Mouse (Mus musculus): ENCODE results near the gene Glb1l.
A peak's percentile ranks its signal among the peaks of the same experiment; 100 is the strongest.

Gene Glb1l

DNA sequence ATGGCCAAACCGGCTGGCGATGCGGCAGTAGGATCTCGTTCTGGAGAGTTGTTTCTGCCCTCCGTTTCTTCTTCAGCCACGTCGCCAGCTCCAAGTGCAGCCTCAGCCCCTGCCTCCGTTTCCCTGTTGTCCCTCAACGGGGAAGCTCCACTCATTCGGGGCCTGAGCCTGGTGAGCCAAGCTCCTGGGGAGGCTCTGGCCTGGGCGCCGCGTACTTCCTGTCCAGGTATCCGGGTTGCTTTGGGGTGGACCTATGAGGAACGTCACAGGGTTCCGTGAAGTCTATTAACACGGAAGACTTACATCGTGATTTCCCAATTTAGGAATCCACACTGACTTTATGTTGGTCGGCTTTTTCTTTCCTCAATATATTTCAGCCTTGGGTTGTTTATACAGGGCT lies 18.2 kb downstream of the Glb1l start:
- peak; percentile 34 for DNase-seq (ENCODE audit: low spot score)

DNA sequence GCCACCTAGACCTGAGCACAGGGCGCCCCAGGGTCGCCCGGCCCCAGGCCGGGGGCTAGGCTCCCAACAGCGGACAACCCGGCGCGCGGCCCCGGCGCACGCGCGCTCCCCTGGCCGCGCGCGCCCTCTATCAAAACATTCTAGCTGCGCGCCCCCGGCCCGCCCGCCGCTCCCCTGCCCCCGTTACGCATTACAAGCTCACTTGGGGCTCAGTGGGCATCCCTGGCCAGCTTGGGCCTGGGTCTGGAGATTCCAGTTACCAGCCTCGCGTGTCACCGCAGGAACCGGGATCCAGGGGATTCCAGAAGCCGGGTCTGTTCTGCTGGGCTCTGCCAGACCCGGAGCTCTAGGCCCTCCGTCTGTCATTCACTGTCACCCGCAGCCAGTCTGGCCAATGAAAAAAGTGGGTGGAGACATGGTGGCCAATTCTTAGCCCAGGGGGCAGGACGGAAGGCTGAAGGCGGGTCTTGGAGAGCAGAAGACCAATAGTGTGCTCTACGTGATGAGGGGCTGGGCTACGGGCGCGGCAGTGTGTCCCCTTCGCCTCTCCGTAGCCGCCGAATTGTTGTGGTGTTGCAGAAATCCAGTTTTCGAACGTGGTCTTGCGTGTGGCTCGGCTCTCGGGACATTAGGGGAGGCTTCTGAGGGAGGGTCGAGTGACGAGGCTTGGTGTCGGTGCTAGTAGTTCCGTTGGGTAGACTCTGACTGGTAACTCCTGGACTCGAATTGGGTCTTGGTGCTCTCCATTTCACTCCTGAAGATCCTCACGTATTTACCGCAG lies 18.8 kb downstream of the Glb1l start, which contains the start of the genes Ankzf1 and Atg9a:
Gene Ankzf1 (plus strand): TSS at position 530 of the 781 bp plus-strand sequence.
Gene Atg9a (minus strand): TSS at position 575 of the 781 bp plus-strand sequence.
- peak; percentile 93 for DNase-seq (ENCODE audit: low spot score)

DNA sequence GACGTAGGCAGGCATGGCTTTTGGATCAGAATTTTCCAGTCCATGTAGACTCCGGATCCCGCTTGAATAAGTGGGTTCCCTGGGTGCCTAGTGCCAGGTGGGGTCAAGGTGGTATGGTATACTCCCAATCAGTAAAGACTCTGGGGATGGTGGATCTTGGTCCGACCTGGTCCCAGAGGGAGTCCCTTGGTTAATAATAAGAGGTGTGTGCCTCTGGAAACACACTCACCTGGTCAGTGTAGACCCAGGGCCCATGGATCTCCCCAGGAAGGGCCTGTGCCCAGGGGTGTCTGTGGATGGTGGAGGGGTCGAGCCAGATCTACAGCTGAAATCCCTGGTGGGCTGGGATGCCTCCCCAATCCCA lies 19.4 kb downstream of the Glb1l start:
- DNase-seq (ENCODE audit: low spot score) = no peak

DNA sequence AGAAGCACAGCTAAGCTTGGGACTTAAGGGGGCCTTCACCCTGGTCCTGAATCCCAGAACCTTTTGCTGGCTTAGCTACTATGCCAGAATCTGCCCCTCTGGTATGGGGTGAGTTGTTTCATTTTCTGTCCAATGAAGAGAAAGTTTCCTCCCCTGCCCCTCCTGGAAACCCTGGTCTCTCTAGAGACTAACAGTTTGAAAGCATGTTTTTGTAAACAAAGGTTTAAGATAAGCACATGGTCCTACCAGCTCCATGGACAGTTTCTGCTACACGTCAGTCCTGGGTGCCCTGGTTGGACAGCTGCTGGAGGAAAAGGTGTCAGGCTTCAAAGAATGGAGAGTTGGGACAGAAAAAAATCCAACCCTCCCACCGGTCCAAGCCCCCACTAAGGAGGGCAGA lies 20.0 kb downstream of the Glb1l start:
- DNase-seq (ENCODE audit: low spot score) = no peak

DNA sequence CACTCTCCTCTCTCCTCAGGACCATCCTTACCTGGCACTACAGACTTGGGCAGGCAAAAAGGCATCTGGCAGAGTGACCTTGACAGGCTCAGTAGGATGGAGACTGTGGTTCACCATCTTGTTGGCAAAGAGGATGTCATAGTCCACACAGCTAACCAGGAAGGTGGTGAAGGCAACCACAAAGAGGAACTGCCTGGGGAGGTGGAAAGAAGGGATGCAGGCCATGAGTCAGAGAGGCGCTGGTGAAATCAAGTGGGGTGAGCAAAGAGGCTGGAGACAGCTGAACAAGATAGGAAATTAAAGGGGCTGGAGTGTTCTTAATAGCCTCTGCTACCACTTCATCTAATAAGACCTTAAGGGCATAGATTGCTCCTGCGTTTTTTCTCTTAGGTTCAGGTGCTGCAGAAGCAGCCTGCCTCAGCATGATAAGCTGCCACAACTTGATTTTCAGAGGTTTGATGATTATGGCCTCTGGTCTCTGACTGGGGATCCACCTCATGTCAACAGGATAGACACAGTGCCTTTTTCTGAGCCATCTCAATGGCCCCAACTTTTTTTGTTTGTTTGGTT lies 22.6 kb downstream of the Glb1l start:
- no peak for DNase-seq (ENCODE audit: low spot score)

DNA sequence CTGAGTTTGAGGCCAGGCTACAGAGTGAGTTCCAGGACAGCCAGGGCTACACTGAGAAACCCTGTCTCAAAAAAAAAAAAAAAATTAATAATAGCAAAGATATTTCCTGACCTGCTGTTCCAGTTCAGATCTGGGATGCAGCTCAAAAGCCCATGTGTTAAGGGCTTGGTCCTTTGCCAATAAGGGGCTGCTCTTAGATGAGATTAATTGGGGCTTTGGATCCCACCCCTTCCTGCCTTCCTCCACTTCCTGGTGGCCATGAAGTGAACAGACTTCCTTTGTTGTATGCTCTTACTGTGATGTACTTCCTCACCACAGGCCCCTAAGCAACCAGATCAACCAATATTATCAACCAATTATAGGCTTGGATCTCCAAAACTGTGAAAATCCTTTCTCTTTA lies 23.5 kb downstream of the Glb1l start:
- no peak for DNase-seq (ENCODE audit: low spot score)

DNA sequence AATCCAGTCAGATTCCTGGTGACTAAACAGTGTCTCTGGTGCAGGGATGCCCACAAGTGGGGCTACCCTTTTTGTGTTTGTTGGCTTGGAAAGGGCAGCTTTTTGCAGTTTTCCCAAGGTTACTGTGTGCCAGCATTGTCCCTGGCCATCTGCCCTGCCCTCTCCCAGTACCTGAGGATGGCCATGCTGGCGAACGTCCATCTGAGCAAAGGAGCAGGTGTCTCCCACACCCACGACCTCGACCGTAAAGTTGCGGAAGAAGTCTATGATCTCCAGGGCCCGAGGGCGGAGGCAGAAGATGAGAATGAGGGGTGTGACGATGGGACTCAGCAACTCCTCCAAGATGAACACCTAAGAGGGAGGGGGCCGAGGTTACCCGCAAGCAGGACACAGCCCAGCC lies 25.1 kb downstream of the Glb1l start:
- DNase-seq (ENCODE audit: low spot score) = no peak

DNA sequence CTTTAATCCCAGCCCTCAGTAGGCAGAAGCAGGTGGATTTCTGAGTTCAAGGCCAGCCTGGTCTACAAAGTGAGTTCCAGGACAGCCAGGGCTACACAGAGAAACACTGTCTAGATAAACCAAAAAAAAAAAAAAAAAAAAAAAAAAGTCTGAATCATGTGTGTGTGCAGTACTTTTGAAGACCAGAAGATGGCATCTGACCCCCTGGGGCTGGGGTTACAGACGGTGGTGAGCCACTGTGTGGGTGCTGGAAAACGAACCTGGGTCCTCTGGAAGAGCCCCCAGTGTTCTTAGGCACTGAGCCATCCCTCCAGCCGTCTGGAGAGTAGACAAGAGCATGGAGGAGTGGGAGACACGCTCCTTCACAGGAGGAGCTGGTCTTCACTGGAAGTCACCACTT lies 28.5 kb downstream of the Glb1l start:
- no peak for DNase-seq (ENCODE audit: low spot score)

DNA sequence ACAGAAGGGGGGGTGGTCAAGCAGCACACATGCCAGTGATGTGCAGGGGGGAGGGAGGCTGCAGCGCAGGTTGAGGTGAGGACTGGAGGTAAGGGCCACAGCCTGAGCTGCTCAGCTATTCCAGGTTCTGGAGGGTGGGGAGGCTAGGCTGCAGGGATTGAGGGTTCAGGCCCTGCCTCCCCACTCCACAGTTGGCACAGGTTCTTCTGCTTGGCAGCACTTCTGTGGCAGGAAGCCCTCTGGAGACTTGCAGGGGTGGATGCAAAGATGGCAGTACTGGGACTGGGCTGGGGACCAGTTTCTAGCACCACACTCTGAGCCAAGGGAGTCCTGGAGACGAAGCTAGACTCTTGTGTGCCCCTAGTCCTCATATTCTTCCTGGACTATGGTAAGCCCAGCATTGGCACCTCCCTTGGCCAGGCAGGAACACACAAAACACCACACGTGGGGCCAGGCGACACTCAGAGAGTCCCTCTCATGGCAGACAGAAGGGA lies 29.2 kb downstream of the Glb1l start:
- DNase-seq (ENCODE audit: low spot score) = no peak

DNA sequence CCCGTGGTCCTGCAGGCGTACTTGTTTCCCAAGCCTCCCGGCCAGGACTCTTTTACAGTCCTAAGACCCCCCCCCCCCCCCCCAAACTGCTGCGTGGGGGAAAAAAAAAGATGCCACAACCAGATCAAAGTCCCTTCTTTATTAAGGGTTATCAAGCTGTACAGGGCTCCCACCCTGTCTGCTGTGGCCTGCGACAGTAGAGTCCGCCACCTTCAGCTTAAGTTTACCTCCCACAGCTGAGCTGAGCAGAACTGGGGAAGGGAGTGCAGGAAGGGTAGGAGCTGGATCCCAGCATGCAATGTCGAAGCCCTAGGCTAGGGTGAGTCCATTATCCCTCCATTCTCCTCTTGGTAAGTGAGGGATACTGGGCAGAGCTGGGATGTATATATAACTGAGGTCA lies 29.9 kb downstream of the Glb1l start:
- no peak for DNase-seq (ENCODE audit: low spot score)

DNA sequence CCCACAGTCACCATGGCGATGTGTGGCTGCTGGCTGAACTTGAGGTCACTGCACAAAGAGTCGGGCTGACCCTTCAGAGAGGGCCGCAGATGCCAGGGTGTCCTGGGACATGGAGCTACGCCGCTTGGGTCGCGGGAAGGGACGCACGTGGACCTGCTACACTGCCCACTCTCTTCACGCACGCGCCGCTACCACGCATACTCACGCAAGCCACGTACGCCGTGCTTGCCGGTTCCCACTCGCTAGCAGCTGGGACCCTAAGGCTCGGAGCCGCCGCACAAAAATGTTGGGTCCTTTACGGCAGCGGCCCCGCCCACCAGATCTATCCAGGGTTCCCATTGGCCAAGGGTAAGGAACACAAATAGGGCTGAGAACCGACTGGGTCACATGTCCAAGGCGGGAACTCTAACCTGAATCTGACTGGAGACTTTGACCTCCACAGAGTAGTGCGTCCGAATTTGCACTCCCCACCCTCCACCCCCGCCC lies 30.5 kb downstream of the Glb1l start, which contains the start of gene Abcb6:
Gene Abcb6 (minus strand): TSS at position 288 of the 486 bp plus-strand sequence.
- DNase-seq (ENCODE audit: low spot score) = peak; percentile 82

DNA sequence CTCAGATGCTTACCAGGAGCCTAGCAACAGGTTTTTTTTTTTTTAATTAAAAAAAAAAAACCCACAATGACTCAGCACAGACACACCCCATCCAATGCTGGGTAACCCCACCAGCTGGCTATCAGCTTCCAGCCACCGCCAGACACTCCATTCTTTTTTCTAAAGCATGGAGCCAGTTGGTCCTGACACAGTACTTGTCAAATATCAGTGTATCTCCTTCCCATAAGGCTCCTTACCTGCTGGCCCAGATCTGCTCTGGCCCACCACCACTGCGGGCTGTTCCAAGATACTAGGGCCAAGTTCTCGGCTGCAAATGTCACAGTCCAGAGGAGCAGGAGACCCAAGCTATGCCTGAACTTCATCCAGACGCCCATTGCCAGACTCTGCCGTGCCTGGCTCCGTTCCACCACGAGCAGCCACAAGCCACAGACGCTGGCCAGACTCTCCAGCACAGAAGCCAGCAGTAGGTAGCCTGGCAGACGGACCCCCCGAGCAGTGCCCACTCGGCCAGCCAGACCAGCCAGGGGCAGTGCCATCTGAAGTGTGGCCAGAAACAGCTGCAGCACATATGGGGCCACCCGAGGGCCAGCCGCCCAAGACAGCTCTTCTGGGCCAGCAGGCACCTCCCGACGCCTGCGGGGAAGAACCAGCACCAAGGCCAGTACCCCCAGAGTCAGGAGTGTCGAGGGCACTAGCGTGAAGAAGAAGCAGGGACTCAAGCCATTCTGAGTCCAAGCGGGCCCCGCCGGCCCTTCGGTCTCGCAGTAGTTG lies 31.1 kb downstream of the Glb1l start:
- peak; percentile 65 for DNase-seq (ENCODE audit: low spot score)

DNA sequence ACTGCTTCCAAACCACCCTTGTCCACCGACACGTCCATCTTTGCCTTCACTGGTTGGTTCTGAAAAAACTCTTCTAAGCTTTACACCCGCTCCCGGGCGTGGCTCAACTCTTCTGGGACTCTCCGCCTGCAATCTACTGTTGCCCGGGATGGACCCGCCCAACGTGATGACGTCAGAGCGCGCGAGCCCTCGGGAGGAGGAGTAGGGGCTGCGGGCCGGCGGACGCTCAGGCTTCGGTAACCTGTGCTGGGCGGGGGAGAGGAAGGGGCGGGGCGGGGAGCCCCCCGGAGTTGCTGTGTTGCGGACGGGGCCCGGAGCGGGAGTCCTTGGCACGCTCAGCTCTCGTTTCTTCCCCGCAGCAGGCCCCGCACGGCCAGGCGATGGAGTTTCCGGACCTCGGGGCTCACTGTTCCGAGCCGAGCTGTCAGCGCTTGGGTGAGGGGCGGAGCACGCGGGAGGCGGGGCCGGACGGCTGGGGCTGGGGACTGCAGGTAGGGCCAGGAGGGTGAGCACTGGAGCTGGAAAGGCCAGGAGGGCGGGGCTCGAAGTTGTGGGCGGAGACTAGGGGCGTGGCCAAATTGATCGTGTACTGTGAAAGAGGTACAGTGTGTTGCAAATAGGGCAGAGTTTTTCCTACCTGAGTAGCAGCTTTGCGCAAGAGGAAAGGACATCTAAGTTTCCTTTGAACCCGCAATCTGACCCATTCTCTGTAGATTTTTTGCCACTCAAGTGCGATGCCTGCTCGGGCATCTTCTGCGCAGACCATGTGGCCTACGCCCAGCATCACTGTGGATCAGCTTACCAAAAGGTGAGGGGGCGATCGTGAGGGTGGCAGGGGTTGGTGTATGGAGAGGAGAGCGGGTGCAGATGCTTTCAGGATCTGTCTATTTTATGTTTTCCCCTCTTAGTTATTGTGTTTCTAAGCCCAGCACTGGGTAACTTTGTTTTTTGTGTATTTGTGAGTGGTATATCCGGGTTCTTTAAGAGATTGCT lies 41.8 kb downstream of the Glb1l start, which contains the start of gene Zfand2b:
Gene Zfand2b (plus strand): TSS at position 175 of the 993 bp plus-strand sequence.
- DNase-seq (ENCODE audit: low spot score) = peak; percentile 97

DNA sequence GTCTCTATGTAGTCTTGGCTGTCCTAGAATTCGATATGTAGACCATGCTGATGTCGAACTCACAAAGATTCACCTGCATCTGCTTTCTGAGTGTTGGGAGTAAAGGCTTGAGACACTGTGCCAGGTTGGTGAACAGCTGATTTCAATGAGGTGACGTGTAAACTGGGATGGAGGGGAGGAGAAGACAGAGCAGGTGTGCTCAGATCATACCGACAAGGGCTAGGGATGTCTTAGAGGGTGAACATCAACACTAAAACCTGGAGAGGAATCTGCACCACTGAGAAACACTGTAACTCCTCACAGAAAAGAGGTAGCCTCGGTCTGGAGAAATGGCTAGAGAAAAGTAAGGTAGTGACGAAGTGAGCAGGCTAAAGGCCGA lies 42.5 kb downstream of the Glb1l start:
- no peak for DNase-seq (ENCODE audit: low spot score)

DNA sequence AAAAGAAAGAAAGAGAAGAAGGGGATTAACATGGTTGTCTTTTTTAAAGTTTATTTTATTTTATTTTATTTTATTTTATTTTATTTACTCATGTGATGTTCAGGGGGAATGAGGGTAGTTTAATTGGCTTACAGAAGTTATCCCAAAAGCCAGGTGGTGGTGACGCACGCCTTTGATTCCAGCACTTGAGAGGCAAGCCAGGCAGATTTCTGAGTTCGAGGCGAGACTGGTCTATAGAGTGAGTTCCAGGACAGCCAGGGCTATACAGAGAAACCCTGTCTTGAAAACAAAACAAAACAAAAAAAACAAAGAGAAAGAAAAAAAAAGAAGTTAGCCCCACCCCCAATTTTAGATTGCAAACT lies 50.4 kb downstream of the Glb1l start:
- DNase-seq (ENCODE audit: low spot score) = no peak

DNA sequence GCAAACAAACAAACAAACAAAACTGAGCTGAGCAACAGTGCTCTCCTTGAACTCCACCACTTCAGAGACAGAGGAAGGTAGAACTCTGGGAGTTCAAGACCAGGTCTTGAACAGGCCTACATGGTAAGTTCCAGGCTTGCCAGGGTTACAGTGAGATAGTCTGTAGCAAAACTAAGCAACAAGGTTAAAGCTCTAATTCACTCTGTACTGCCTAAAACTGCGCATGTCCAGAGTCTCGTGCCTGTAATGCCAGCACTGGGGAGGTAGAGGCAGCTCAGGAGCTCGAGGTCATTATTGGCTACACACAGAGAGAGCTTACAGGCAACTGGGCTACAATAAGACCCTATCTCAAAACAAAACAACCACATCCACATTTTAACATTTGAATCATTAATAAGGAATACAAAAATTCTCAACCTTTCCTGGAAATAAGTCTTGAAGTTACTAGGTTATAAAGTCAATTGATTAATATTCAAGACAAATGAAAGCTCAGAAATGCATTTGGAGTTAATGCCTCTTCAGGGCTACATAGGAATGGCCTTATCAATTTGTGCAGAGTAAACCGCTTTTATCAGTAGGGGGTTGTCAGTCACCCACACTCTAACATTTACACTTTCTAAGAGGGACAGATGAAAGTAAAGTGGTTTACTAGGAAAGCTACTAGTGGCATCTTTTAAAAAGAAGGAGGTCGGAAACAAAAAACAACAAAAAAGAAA lies 50.9 kb downstream of the Glb1l start:
- no peak for DNase-seq (ENCODE audit: low spot score)

DNA sequence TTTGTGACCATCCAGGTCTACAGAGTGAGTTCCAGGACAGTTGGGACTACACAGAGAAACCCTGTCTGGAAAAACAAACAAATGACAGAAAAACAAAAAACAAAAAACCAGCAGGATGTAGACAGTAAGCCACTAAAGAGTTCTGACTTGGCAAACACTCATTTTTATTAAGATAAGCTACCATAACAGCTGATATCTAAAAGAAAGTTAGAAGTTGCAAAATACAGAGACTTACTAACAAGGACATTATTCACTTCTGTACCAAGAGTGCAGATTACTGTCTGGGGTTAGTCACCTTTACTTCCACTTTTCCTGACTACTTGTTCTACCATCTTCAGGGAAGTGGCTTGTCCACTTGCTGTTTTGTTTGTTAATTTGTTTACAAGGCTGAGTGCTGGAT lies 51.6 kb downstream of the Glb1l start:
- DNase-seq (ENCODE audit: low spot score) = no peak

DNA sequence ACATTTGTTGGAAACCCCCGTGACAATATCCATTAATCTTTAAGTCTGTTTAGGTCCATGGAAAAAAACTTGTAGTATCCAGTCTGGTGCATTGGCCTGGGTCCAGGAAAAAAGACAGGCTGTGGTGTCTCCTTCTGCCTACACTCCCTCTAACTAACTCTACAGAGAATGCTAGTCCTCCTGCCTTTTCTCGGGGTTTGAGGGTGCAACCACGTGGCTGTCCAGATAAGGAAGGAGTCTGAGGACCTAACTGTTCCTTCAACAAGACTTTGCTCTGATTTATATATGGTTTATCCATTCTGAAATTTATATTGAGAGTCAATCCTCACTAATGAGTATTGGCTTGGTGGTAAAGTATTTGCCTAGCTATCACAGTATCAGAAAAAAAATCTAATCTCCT lies 54.8 kb downstream of the Glb1l start:
- no peak for DNase-seq (ENCODE audit: low spot score)

DNA sequence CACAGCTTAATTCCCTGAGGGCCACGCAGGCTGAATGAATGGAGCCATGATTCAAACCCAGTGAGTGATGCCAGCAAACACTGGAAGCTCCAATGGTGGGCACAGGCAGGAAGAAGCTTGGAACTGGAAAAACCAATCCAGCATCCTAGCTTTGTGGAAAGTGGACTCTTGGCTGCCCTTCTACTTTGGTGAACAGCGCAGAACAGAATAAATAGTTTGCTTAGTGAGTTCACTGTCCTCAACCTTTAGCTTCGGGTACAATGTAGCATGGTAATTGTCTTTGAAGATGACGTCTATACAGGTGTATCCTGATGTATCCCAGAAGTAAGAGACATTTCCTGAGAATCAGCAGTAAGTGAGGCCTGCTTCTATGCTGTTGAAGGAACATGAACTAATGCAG lies 61.9 kb downstream of the Glb1l start:
- no peak for DNase-seq (ENCODE audit: low spot score)
